Mouse (Mus musculus) layer of hippocampus, adult 11-12 months (tissue): Measurements from ENCODE around the gene Nadk2.

Experiments used
- DNase-seq: peaks from one replicate; pipeline ENCODE4 v3.0.0; 2022; ENCODE audit warnings: low spot score

The Nadk2 gene

DNA sequence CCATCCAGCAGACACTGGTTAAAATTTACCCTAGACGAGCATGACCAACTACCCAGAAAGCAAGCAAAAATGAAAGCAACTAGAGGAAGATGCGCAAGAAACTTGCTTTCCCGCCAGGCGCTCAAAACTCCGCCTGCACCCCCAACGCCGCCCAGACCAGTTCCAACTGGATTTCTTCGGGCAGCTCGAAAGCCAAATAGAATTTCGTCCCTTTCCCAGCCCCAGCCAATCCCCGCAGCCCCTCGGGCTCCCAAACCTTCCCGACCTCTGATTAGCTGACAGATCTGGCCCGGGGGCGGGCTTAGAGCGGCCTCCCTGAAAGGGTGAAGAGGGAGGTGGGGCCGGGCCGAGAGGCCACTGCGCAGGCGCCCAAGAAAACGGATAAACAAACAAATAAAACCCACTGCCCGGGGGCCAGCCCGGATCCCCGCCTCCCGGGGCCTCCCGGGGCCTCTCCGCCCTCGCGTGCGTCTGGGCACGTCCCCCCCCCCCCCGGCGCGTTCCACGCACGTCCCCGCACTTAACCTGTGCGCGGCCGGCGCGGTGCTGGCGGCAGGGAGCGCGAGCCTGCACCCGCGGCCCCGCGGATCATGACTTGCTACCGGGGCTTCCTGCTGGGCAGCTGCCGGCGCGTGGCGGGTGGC lies at the start of gene Nadk2:
Gene Nadk2 (plus strand): TSS at position 349 of the 644 bp plus-strand sequence.
- DNase-seq: peak; percentile 99

DNA sequence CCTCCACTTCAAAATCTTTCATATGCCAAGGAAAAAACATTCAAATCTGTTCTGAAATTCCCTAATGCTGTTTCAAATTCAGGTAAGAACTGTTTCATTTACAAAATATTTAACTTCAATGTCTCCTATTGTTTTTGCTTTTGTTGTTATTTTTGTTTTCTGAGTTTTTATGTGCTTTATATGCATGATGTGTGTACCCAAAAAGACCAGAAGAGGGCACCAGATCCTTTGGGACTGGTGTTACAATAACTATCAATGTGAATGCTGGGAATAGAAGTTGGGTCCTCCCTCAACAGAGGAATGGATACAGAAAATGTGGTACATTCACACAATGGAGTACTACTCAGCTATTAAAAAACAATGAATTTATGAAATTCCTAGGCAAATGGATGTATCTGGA lies 15.4 kb upstream of the Nadk2 start:
- no peak for DNase-seq

DNA sequence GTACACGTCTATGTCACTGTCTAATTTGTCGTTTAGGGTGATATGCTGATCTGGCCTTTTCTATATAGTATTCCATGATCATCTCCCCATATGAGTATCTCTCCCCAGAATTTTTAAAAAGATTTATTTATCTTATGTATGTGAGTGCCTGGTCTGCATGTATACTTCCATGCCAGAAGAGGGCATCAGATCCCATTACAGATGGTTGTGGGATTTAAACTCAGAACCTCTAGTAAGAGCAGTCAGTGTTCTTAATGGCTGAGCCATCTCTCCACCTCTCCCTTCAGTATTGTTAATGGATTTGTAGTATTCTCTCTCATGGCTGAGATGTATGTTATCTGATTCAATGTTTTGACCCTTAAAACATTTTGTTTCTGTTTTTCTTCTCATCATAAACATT lies 11.2 kb upstream of the Nadk2 start:
- DNase-seq: no peak

DNA sequence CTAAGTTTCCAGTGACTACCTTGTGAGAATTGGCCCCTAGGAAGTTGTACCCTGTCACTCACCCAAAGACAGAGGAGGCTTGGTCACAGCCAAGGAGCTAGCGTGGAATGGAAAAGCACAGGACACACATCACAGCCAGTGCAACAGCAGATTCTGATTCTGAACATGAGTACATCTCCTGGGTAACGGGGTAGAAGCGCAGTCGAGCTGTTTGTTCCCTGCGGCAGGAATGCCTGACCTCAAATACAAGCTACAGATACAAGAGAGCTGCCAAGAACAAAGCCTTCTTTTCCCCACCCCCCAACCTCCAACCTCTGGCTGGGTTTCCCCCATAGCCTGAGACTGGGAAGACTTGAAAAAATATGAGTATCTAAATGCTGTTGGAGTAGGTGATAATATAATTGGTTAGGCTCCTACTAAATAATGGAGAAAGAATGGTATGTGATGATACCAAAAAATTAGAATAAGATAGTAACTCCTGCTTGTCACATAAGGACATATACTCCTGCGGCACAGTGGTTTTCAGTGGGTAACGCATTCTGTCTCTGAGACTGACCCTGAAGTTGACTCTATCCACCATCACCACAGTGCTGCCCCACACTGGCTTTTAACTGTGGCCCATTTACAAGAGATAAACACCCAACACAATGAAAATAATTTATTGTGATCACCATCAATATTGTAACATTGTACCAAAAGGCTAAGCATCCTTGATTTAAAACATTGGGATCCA lies 9.7 kb upstream of the Nadk2 start:
- DNase-seq: peak; percentile 56

DNA sequence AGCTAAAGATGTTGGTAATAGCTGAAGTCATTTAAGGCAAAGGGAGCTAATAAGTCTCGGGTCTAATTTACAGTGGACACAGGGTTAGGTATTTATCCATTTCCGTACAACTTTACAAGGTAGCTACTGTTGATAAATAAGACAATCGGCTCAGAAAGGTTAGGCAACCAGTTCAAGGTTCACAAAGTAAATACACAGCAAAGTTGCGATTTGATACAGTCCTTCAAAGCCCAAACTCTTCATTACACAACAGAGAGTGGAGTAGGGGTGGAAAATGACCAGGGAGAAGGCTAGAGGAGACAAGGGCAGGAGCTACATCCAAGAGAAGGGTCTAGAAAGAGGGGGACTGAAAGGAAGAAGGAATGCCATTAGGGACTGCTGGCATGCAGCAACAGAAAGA lies 2.2 kb upstream of the Nadk2 start:
- no peak for DNase-seq

DNA sequence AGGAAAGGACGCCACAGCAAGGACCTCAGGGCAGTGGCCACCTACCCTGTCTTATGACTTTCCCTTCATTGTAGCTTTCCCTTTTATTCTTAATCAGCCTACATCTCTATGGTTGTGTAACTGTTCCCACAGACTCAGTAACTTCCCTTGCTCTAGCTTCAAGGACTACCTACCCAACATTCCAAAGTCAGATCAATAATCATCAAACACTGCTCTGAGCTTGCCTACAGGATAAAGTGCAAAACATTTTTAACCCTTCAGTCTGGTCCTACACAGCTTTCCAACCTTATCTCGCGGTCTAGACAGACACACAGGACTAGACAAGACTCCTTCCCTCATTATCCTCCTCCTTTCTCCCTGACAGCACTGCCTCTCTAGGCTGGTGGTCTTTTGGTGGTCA lies 707 bp upstream of the Nadk2 start:
- DNase-seq: no peak

DNA sequence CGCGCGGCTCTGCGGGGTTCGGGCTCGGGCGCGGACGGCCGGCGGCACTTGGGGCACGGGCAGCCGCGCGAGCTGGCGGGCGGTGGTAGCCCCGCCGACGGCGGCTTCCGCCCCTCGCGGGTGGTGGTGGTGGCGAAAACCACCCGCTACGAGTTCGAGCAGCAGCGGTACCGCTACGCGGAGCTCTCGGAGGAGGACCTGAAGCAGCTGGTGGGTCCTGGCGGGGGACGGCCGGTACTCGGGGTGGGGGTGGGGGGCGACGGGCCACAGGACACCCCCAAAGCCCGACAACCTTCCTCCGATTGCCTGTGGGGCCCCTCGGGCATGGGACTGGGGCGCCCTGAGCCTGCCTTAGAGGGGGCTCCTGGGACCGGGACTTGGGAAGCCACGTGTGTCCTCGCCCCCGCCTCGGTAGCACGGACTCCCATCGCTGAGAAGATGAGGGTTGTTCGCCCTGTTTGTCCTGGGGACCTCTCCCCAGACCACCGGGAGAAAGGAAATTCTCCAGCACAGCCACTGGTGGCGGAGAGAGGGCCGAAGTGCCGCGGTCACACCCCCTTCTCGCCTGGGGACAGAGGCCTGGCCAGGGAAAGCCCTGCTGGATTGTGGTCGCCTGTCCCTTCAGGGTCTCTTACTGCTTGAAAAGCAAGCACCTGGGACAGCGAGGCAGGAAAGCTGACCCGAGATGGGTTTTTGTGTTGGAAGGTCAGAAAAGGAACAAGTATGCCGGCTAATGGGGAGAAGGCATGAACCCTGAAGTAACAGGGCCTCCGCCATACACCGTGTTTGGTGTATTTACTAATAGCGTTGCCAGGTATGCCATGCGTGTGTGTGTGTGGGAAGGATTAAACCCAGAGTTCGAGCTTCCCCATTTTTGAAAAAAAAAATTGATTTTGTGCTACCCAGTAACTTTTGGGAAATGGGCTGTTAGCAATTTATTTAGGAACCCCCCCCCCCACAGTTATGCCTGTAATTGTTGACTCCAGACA lies 790 bp downstream of the Nadk2 start:
- DNase-seq: peak; percentile 37

DNA sequence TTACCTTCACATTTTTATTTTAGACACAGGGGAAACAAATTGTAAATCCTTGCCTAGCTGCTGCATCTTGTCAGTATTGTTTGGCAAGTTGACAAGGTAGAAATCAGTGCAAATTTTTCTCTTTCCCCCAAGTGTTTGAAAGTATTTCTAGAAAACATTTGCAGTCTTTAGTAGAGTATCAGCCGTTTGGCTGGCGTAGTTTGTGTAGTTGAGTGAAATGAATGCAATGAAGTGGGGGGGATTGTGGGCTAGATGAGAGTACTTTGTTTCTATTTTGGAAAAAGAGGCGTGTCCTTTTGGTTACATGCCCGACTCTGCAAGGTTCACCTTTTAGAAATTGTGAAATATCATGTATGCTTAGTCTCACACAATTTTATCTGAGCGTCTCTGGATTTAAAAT lies 1.6 kb downstream of the Nadk2 start:
- no peak for DNase-seq

DNA sequence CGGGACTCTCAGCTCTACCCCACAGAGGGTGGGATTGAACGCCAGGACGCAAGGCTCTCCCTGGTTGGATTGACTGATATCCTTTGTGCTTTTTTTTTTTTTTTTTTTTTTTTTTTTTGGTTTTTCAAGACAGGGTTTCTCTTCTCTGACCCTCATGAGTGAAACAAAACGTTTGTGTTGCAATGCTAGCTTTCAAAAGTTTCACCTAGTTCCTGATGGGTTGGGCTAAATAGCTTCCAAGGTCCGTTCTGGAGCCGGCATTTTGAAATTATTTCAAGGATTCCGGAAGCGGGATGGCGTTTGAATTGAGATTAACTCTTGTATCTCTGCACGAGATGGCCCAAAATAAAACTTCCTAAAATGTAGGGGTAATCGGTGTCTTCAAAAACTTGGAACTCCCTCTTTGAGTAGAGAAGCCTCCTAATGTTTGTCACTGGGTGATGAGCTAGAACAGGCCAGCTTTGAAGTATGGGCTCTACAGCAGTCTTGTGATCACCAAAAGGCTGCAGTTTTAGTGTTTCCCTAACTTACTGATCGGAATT lies 2.1 kb downstream of the Nadk2 start:
- no peak for DNase-seq

DNA sequence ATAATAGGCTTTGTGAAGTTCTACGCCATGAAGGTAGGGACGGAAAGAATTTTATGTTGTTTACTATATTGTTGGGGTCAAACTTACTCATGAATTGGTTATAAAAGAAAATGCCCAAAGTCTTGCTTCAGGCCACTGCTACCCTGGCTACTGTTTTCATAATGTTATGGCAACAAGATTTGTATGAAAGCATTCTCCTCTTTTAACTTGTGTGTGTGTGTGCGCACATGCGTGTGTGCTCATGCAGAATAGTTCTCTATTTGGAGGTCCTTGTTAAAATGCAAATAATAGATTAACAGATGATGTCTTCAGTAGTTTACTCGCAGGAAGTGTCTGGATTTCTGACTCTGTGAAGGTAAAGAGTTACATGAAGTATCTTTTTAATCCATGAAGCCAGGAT lies 2.6 kb downstream of the Nadk2 start:
- no peak for DNase-seq

DNA sequence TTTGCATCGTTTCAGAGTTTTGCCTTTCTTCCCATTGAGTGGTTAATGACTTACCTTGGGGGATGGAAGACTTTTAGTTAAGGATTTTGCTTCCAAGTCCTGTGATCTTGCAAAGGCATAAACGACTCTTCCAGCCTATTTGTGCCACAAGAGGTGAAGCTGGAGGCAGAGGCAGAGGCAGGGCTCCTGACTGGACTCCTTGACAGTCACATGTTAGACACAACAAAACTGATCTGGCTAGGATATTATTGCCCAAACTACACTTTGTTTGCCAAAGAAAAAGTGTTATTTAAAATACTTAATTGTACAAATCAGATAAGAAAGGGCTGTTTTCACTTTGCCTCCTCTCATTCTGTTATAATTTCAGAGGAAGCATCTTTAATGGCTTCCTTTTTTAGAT lies 3.1 kb downstream of the Nadk2 start:
- DNase-seq: no peak

DNA sequence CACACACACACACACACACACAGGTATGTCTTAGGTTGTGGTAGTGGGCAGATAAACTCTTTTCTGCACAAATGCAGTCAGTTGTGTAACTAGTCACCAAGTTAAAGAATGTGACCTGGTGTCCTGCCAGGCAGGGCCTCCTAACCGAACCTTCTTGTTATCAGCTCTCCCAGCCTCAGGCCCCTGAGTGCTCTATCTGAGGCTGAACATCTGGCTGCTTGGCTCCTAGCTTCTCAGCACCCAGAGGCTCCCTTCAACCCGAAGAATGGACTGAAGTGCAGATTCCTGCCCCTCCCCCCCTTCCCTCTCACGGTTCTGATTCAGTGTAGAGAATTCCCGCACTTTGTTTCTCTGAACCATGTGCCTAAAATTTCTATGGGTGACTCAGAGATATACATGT lies 3.6 kb downstream of the Nadk2 start:
- no peak for DNase-seq

DNA sequence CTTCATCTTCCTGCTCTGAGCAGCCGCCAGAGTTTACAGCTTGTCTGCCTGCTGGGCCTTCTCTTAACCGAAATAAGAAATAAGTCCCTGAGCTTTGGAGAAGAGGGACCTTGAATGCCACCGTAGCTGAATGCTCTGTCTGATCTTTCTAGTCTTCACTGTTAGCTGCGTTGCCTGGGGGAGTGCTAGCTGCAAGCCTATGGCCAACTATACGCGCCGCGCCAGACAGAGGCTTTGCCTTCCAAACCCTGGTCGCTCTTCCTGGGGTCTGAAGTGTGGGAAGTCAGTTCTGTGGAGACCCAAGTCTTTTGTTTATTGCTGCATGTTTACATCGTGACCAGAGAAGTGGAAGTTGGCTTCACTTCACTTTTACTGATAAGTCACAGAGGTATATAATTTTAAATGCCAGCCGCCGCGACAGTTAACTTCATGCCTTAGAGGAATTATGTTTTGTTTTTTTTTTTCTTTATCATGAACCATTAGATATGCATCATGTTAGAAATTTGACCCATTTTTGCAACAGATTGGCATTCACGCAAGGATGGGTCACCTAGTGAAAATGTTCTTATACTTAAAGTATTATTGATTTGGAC lies 4.6 kb downstream of the Nadk2 start:
- DNase-seq: no peak

DNA sequence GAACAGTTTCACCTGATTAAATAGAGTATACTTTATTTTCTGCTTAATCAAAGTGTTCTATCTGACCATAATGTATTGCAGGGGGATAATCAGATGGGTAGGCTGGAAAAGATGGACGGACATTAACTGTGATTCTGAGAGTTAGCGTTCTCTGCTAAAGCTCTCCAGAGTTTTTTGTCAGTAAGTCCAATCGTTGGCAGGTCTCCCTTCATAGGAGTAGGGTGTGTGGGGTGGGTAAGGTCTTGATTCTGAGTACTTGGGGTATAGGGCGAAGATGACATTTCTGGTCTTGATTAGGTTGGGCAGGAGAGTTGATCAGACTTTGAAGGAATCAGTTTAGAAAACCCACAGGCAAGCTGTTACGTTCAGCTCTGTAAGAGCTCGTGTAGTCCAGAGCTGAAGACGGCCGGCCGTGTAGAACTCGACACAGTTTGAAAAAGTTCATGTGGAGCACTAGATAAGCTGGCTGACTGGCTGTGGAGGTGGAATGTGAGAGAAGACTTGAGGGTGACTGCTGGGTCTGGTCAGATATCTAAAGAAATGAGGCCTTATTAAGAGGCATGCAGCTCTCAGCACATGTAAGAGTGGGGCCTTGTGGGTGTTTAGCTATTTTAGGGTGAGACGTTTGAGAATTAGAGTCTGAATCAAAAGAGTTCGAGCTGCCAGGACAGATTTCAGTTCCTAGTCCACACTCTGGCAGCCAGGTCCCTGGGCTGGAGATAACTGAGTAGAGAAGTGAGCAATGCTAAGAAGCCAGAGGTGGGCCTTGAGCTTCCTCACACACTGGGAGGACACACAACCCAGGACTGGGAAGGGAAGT lies 7.6 kb downstream of the Nadk2 start:
- no peak for DNase-seq

DNA sequence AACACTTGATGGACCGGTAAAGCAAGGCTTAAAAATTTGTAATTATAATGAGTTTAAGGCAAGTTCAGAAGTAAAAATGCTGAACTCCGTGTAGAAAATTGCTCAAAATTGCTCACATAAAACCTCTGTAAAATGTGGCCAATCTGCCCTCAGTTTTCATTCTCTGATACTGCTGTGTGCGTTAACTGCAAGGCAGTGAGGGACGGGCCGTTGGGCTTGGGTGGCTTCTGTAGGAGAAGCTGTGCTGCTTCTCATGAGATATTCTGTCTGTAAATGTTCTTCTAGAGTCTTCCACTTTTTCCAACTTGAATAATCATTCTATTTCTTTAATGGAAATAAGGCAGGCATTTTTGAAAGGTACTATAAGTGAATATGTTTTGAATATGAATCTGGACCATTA lies 8.6 kb downstream of the Nadk2 start:
- DNase-seq: no peak

DNA sequence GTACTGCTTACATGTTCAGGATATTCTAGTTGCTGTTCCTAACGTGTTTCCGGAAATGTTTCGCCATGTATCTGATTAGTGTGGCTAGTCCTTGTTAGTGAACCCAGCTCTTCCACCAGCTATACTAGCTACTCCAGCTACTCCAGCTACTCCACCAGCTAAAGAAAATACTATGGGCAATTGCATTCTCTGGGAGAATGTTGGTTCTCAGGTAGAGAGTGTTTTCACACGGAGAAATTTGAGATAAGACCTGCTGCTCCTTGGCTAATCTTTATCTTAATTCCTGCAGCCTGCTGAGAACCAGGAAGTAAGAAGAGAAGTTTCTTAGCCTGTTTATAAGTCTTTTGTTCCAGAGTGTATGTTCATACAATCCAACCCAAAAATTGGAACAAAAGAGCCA lies 9.1 kb downstream of the Nadk2 start:
- no peak for DNase-seq

DNA sequence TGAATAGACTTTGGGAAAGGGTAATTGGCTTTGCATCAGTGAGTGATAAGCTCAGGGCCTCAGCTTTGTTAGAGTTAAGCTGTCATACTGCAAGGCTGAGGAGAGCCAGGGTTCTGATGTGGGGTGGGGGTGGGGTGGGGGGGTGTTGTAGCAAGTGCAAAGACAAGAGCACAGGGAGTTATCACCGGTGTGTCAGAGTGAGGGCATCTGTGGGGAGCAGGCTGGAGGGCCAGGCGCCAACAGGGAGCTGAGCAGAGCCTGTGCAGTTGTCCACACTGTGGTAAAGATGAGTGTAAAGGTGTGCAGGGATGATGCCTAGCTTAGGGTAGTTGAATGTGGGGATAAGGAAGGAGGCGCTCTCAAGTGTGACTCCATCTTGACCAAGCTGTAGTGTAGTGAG lies 10.2 kb downstream of the Nadk2 start:
- DNase-seq: no peak

DNA sequence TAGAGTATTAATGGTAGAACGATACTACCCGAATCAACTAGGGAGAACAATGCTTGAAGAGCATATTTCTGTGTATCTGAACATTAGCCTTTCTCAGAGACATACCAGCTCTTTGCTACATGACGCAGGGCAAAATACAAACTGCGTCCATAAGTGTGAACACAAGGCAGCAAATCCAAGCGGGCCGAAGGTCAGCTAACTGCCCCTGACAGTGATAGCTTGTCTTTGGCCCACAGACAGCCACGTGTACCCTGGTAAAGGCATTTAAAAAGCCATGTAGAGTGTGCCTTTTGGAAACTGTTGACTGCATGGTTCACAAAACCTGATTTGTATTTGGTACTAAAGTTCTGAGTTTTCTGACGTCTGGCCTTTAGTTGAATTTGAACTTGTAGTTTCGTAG lies 11.7 kb downstream of the Nadk2 start:
- DNase-seq: no peak

DNA sequence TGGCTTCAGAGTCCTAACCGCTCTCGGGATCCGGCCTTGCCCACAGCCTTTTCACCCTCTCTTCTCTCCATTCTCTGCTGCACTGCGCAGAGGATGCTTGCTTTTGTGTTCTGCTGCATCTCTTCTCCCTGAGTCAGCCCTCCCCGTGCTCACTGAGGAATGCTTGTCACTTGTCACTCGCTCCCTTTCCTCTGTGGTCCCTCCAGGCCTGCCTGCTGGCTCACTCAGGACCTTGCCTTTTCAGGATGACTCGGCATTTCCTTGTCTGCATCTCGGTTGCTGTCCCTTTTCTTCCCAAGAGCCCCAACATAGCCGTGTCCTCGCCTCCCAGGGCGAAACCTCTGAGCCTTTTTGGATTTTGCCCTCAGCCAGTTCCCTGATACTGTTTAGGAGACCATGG lies 15.8 kb downstream of the Nadk2 start:
- no peak for DNase-seq

DNA sequence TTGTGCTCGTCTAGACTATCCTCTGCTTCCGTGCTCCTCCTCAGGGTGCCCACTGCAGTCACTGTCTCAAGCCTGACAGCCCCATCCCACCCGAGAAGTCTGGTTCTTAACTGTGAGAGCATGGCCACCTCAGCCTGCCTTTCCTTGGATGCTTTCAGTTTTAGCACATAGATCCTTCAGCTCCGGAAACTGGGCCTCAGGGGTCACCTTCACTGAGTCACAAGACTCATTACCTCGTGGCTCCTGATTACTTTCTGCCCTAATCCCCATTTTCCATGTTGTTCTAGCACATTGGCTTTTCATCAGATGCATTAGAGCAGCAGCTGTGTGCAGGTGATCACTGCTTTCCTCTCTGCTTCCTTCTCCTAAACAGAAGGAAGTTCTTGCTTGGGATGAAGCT lies 16.4 kb downstream of the Nadk2 start:
- no peak for DNase-seq
